Mouse (Mus musculus) kidney, embryonic 15.5 days (tissue): ENCODE data around the gene Dgcr6. TPM values are rescaled to one million over a fixed set of nuclear protein-coding genes. Genes with fewer than 3 reads are reported as not detected.
A peak's percentile ranks its signal among the peaks of the same experiment; 100 is the strongest.

Experiments used
- ATAC-seq: fragments of 200-750 bp; cut with Nextera tagmentation; replicated peaks from 2 replicates; pipeline ENCODE4 v1.8.0; 2017; ENCODE audit warnings: moderate TSS enrichment; ENCODE audit not compliant: low FRiP score
- H3K27ac ChIP-seq: fragments of 300-500 bp; sonication (generic); 2 replicates; pipeline ENCODE4 v1.5.1; 2015; ENCODE audit warnings: mild to moderate bottlenecking, inconsistent platforms
- H3K27me3 ChIP-seq: fragments of 300-500 bp; sonication (generic); 2 replicates; pipeline ENCODE4 v1.6.1; 2015; ENCODE audit warnings: inconsistent platforms
- H3K36me3 ChIP-seq: fragments of 300-500 bp; sonication (generic); 2 replicates; pipeline ENCODE4 v1.6.1; 2015; ENCODE audit warnings: inconsistent platforms
- H3K4me1 ChIP-seq: fragments of 300-500 bp; sonication (generic); 2 replicates; pipeline ENCODE4 v1.6.1; 2015; ENCODE audit warnings: inconsistent platforms
- H3K4me2 ChIP-seq: fragments of 300-500 bp; sonication (generic); 2 replicates; pipeline ENCODE4 v1.6.1; 2015; ENCODE audit warnings: moderate library complexity, mild to moderate bottlenecking, inconsistent platforms
- H3K4me3 ChIP-seq: fragments of 300-500 bp; sonication (generic); replicated peaks from 2 replicates; pipeline ENCODE4 v1.5.1; 2015; ENCODE audit warnings: mild to moderate bottlenecking, inconsistent platforms
- H3K9ac ChIP-seq: fragments of 300-500 bp; sonication (generic); 2 replicates; pipeline ENCODE4 v1.6.1; 2015; ENCODE audit warnings: mild to moderate bottlenecking, inconsistent platforms
- H3K9me3 ChIP-seq: fragments of 300-500 bp; sonication (generic); replicated peaks from 2 replicates; pipeline ENCODE4 v1.6.1; 2016; ENCODE audit warnings: inconsistent platforms
- WGBS: fragments of 180-500 bp; shearing (Covaris S2); methylation state at CpG from one replicate; pipeline ENCODE4 v1.1.7; 2015; ENCODE audit warnings: mixed read lengths; 5-methylcytosine and 5-hydroxymethylcytosine counted together
- polyA plus RNA-seq: library from polyadenylated mRNA; unstranded; fragments of >200 nt; fragmentation: Nextera tagmentation; extraction: Ambion mirVana; gene quantifications from 2 replicates; pipeline ENCODE4 v1.2.1, GENCODE M21; 2015

Dgcr6 gene
- polyA plus RNA-seq, 1 experiment from 2014 or later = 105 TPM

GRCm38 (mm10) chr16:18096348-18096747, 43.7 kb downstream of the Dgcr6 start:
- no peak overlapping the region for H3K4me3 ChIP-seq
- H3K4me1 ChIP-seq = peaks cover 4% of the 10 kb centered on the region
- no peaks in the 10 kb centered on the region for H3K9me3 ChIP-seq
- no peak overlapping the region for H3K4me2 ChIP-seq
- H3K36me3 ChIP-seq = no peaks in the 10 kb centered on the region
- H3K9ac ChIP-seq = no peak overlapping the region
- no peak overlapping the region for H3K27ac ChIP-seq
- 41% methylated on average over 5 of the region's 5 CpGs for WGBS
- no peaks in the 10 kb centered on the region for H3K27me3 ChIP-seq
- ATAC-seq = 0 out of 2 replicates have a peak, but pooled peaks have one; percentile 25

GRCm38 (mm10) chr16:18102816-18103215, 50.2 kb downstream of the Dgcr6 start:
- Histone ChIP-seq H3K36me3 (no peaks in the 10 kb centered on the region), H3K4me2 (no peak overlapping the region), H3K27me3 (no peaks in the 10 kb centered on the region), H3K9ac (no peak overlapping the region), H3K4me1 (no peaks in the 10 kb centered on the region), H3K27ac (no peak overlapping the region), H3K4me3 (no peak overlapping the region), H3K9me3 (no peaks in the 10 kb centered on the region)
- 80% methylated on average over 4 of the region's 4 CpGs for WGBS
- ATAC-seq = no peak

GRCm38 (mm10) chr16:18103366-18103765, 50.7 kb downstream of the Dgcr6 start:
- no peak overlapping the region for H3K4me3 ChIP-seq
- no peaks in the 10 kb centered on the region for H3K9me3 ChIP-seq
- H3K9ac ChIP-seq = no peak overlapping the region
- no peaks in the 10 kb centered on the region for H3K27me3 ChIP-seq
- H3K4me1 ChIP-seq = no peaks in the 10 kb centered on the region
- no peak overlapping the region for H3K27ac ChIP-seq
- no peak overlapping the region for H3K4me2 ChIP-seq
- H3K36me3 ChIP-seq = no peaks in the 10 kb centered on the region
- ATAC-seq = no peak
- WGBS = 65% methylated on average over 1 of the region's 1 CpGs

- Histone ChIP-seq H3K4me1 (no peaks in the 10 kb centered on the region), H3K36me3 (no peaks in the 10 kb centered on the region), H3K27ac (no peak overlapping the region), H3K4me3 (no peak overlapping the region), H3K9me3 (no peaks in the 10 kb centered on the region), H3K4me2 (no peak overlapping the region), H3K27me3 (no peaks in the 10 kb centered on the region), H3K9ac (no peak overlapping the region)
- no peak for ATAC-seq
- WGBS = 31% methylated on average over 6 of the region's 6 CpGs
Measured at GRCm38 (mm10) chr16:18103808-18104207, 51.1 kb downstream of the Dgcr6 start.

- WGBS = 56% methylated on average over 5 of the region's 5 CpGs
- peak; percentile 65 for ATAC-seq
- no peak overlapping the region for H3K4me3 ChIP-seq
- no peak overlapping the region for H3K4me2 ChIP-seq
- no peak overlapping the region for H3K9ac ChIP-seq
- no peaks in the 10 kb centered on the region for H3K36me3 ChIP-seq
- no peaks in the 10 kb centered on the region for H3K27me3 ChIP-seq
- no peaks in the 10 kb centered on the region for H3K4me1 ChIP-seq
- H3K9me3 ChIP-seq = peaks cover 3% of the 10 kb centered on the region; the same call in 1 of the 2 replicates
- no peak overlapping the region for H3K27ac ChIP-seq
Measured at GRCm38 (mm10) chr16:18108221-18108966, 55.7 kb downstream of the Dgcr6 start.

- H3K36me3 ChIP-seq = no peaks in the 10 kb centered on the region
- H3K9ac ChIP-seq = no peak overlapping the region
- ATAC-seq = no peak
- peaks cover 3% of the 10 kb centered on the region; the same call in 1 of the 2 replicates for H3K9me3 ChIP-seq
- no peaks in the 10 kb centered on the region for H3K4me1 ChIP-seq
- no peaks in the 10 kb centered on the region for H3K27me3 ChIP-seq
- WGBS = 85% methylated on average over 7 of the region's 7 CpGs
- H3K4me2 ChIP-seq = no peak overlapping the region
- H3K4me3 ChIP-seq = no peak overlapping the region
- no peak overlapping the region for H3K27ac ChIP-seq
Measured at GRCm38 (mm10) chr16:18111042-18111441, 58.4 kb downstream of the Dgcr6 start.

- WGBS = 75% methylated on average over 4 of the region's 4 CpGs
- Histone ChIP-seq H3K4me2 (no peak overlapping the region), H3K4me3 (no peak overlapping the region), H3K36me3 (no peaks in the 10 kb centered on the region), H3K9me3 (no peaks in the 10 kb centered on the region), H3K4me1 (no peaks in the 10 kb centered on the region), H3K9ac (no peak overlapping the region), H3K27ac (no peak overlapping the region), H3K27me3 (no peaks in the 10 kb centered on the region)
- ATAC-seq = no peak
Measured at GRCm38 (mm10) chr16:18116467-18116866, 63.8 kb downstream of the Dgcr6 start.

- H3K4me2 ChIP-seq = no peak overlapping the region
- H3K4me1 ChIP-seq = no peaks in the 10 kb centered on the region
- no peaks in the 10 kb centered on the region for H3K36me3 ChIP-seq
- H3K27ac ChIP-seq = no peak overlapping the region
- WGBS = 60% methylated on average over 3 of the region's 3 CpGs
- H3K9me3 ChIP-seq = no peaks in the 10 kb centered on the region
- H3K9ac ChIP-seq = no peak overlapping the region
- H3K4me3 ChIP-seq = no peak overlapping the region
- ATAC-seq = no peak
- 0 out of 2 replicates have a peak, but pooled peaks cover 8% of the 10 kb centered on the region for H3K27me3 ChIP-seq
Measured at GRCm38 (mm10) chr16:18118285-18118684, 65.6 kb downstream of the Dgcr6 start.

GRCm38 (mm10) chr16:18119031-18119730, 66.5 kb downstream of the Dgcr6 start:
- no peak overlapping the region for H3K4me2 ChIP-seq
- WGBS = 19% methylated on average over 8 of the region's 8 CpGs
- ATAC-seq = no peak
- no peaks in the 10 kb centered on the region for H3K36me3 ChIP-seq
- H3K4me1 ChIP-seq = no peaks in the 10 kb centered on the region
- no peak overlapping the region for H3K27ac ChIP-seq
- no peak overlapping the region for H3K4me3 ChIP-seq
- H3K9ac ChIP-seq = no peak overlapping the region
- no peaks in the 10 kb centered on the region for H3K9me3 ChIP-seq
- 0 out of 2 replicates have a peak, but pooled peaks cover 10% of the 10 kb centered on the region for H3K27me3 ChIP-seq

Other genes with a start within 250 kb of the Dgcr6 start
- gene B830017H08Rik, start 219.7 kb upstream of the Dgcr6 start, polyA plus RNA-seq = 0.26 and 0.27 TPM in 2 replicates
- gene Car15, start 214.5 kb upstream of the Dgcr6 start, polyA plus RNA-seq = 20.2 and 21.6 TPM in 2 replicates
- gene Gm20518, start 161.2 kb upstream of the Dgcr6 start, polyA plus RNA-seq = 0.57 and 1.1 TPM in 2 replicates
- not detected in 2 replicates for gene Tssk1, start 158.6 kb upstream of the Dgcr6 start, polyA plus RNA-seq
- 86.0 and 91.9 TPM in 2 replicates for gene Dgcr2, start 154.3 kb upstream of the Dgcr6 start, polyA plus RNA-seq
- gene Tssk2, start 154.2 kb upstream of the Dgcr6 start, polyA plus RNA-seq = 0.12 TPM in 1 of 2 replicates, not detected in the other
- 39.0 and 42.3 TPM in 2 replicates for gene Ess2, start 141.5 kb upstream of the Dgcr6 start, polyA plus RNA-seq
- gene Gsc2, start 137.8 kb upstream of the Dgcr6 start, polyA plus RNA-seq = not detected in 2 replicates
- gene Slc25a1, start 124.6 kb upstream of the Dgcr6 start, polyA plus RNA-seq = 93.1 and 94.5 TPM in 2 replicates
- not detected in 2 replicates for gene Vpreb2, start 72.4 kb upstream of the Dgcr6 start, polyA plus RNA-seq
- 19.5 and 20.5 TPM in 2 replicates for gene Prodh, start 37.3 kb downstream of the Dgcr6 start, polyA plus RNA-seq
- 2.6 and 3.6 TPM in 2 replicates for gene Rtn4r, start 74.8 kb downstream of the Dgcr6 start, polyA plus RNA-seq
- gene Ccdc188, start 165.0 kb downstream of the Dgcr6 start, polyA plus RNA-seq = not detected in 2 replicates
- 15.6 and 17.5 TPM in 2 replicates for gene Zdhhc8, start 182.3 kb downstream of the Dgcr6 start, polyA plus RNA-seq
- gene Trmt2a, start 195.8 kb downstream of the Dgcr6 start, polyA plus RNA-seq = 99.2 and 102 TPM in 2 replicates
- gene Ranbp1, start 195.9 kb downstream of the Dgcr6 start, polyA plus RNA-seq = 662 and 691 TPM in 2 replicates
- gene Gm49776, start 205.5 kb downstream of the Dgcr6 start, polyA plus RNA-seq = 4.3 TPM in 1 of 2 replicates, not detected in the other
- gene Dgcr8, start 236.4 kb downstream of the Dgcr6 start, polyA plus RNA-seq = 30.4 and 32.4 TPM in 2 replicates